Mouse (Mus musculus): ENCODE measurements at regions not wholly inside any gene's neighbourhood (a gene's known extent, or its start where the extent isn't known, plus 50 kb on each side); places are given as distances from the start of the nearest gene placed in this dataset.

DNA sequence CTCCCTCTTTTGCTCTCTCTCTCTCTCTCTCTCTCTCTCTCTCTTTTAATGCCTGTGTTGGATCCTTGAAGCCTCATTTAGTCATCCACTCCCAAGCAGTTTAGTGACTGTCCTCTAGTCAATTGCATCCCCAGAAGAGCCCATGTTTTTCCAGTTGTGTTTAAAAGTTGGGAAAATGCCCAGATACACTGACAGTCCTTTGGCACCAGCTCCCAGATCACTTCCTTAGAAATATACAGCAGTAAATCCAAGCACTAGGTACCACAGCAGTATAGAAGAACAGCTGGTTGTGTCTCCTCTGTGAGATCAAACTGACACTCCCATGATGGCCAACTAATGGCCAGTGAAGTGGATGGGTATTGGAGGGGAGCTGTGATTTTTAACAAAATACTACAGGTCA, 634.7 kb upstream of the Kirrel3 start:
- ATAC-seq (replicated peaks in 1 of 2; ENCODE audit: insufficient read depth in 1 of 2, low FRiP score in 2 of 2, low TSS enrichment in 1 of 2, low read depth in 1 of 2, poor library complexity in 2 of 2, severe bottlenecking in 2 of 2), result no peak

DNA sequence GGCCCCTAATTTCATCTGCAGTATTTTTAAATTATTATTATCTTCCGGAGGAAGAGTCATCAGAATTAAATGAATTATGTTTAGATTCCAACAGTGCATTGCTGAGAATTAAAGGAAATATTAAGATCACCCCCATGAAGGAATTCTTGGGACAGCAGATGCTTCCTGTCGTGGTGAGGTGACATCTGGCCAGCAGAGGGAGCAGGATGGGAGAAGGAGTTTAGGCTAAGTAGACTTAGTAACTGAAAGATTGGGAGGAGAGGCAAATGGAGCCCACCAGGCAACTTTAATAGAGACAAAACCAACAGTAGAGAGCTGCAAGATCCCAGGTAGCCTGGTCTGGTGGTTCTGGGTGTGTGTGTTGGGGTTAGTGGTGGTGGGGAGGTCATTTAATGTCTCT, 629.5 kb upstream of the Kirrel3 start:
- no peak for ATAC-seq (replicated peaks in 1 of 2; ENCODE audit: insufficient read depth in 1 of 2, low FRiP score in 2 of 2, low TSS enrichment in 1 of 2, low read depth in 1 of 2, poor library complexity in 2 of 2, severe bottlenecking in 2 of 2)

DNA sequence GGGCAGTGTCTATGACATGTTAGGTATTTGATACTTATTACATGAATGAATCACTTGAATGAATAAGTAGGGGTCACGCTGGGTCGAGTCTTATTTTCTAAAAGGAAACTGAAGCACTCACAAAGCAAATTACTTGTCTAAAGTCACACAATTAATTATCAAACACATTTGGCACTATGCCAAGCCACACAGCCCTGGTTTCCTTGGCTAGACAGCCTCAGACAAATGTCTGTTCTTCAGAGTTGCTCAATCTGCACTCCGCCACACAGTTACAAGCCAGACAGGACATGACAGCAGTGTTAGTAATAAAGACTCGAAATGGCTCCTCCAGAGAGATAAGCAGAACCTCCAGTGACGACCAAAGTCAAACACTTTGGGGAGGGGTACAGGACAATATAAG, 627.2 kb upstream of the Kirrel3 start:
- ATAC-seq (replicated peaks in 1 of 2; ENCODE audit: insufficient read depth in 1 of 2, low FRiP score in 2 of 2, low TSS enrichment in 1 of 2, low read depth in 1 of 2, poor library complexity in 2 of 2, severe bottlenecking in 2 of 2), result no peak

GRCm38 (mm10) chr9:33868666-33869065, 617.0 kb upstream of the Kirrel3 start:
- no peak for ATAC-seq (replicated peaks in 1 of 2; ENCODE audit: insufficient read depth in 1 of 2, low FRiP score in 2 of 2, low TSS enrichment in 1 of 2, low read depth in 1 of 2, poor library complexity in 2 of 2, severe bottlenecking in 2 of 2)

GRCm38 (mm10) chr9:33887279-33887678, 598.4 kb upstream of the Kirrel3 start:
- no peak for ATAC-seq (replicated peaks in 1 of 2; ENCODE audit: insufficient read depth in 1 of 2, low FRiP score in 2 of 2, low TSS enrichment in 1 of 2, low read depth in 1 of 2, poor library complexity in 2 of 2, severe bottlenecking in 2 of 2)

- ATAC-seq (replicated peaks in 1 of 2; ENCODE audit: insufficient read depth in 1 of 2, low FRiP score in 2 of 2, low TSS enrichment in 1 of 2, low read depth in 1 of 2, poor library complexity in 2 of 2, severe bottlenecking in 2 of 2), result peak in 1 of 2 experiments; percentile 17; a peak in 1 of 4 replicates
Measured at GRCm38 (mm10) chr9:33892001-33892400, 593.7 kb upstream of the Kirrel3 start.

GRCm38 (mm10) chr9:33901313-33902076, 584.2 kb upstream of the Kirrel3 start:
- no peak for ATAC-seq (replicated peaks in 1 of 2; ENCODE audit: insufficient read depth in 1 of 2, low FRiP score in 2 of 2, low TSS enrichment in 1 of 2, low read depth in 1 of 2, poor library complexity in 2 of 2, severe bottlenecking in 2 of 2)

GRCm38 (mm10) chr9:33903991-33904570, 581.6 kb upstream of the Kirrel3 start:
- ATAC-seq (replicated peaks in 1 of 2; ENCODE audit: insufficient read depth in 1 of 2, low FRiP score in 2 of 2, low TSS enrichment in 1 of 2, low read depth in 1 of 2, poor library complexity in 2 of 2, severe bottlenecking in 2 of 2), result no peak

DNA sequence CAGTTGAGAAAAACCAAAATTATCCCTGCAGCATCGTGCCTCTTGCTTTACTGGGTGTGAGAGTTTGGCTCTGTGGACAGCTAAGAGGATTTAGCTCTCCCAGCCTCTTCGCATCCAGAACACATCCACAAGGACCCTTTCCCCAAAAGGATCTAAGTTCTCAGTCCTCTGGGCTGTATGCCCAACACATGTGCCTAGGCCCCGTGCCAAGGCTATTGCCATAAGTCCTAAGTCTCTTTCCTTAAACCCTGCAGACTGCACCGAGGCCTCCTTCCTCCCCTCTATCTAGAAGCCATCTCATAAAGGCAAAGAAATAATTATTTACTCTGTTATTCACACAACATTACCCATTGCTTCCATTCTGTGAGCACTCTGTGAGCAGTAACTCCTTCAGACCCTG, 570.8 kb upstream of the Kirrel3 start:
- no peak for ATAC-seq (replicated peaks in 1 of 2; ENCODE audit: insufficient read depth in 1 of 2, low FRiP score in 2 of 2, low TSS enrichment in 1 of 2, low read depth in 1 of 2, poor library complexity in 2 of 2, severe bottlenecking in 2 of 2)

GRCm38 (mm10) chr9:33915349-33916056, 570.2 kb upstream of the Kirrel3 start:
- no peak for ATAC-seq (replicated peaks in 1 of 2; ENCODE audit: insufficient read depth in 1 of 2, low FRiP score in 2 of 2, low TSS enrichment in 1 of 2, low read depth in 1 of 2, poor library complexity in 2 of 2, severe bottlenecking in 2 of 2)

GRCm38 (mm10) chr9:33930286-33930685, 555.4 kb upstream of the Kirrel3 start:
- no peak for ATAC-seq (replicated peaks in 1 of 2; ENCODE audit: insufficient read depth in 1 of 2, low FRiP score in 2 of 2, low TSS enrichment in 1 of 2, low read depth in 1 of 2, poor library complexity in 2 of 2, severe bottlenecking in 2 of 2)

- no peak for ATAC-seq (replicated peaks in 1 of 2; ENCODE audit: insufficient read depth in 1 of 2, low FRiP score in 2 of 2, low TSS enrichment in 1 of 2, low read depth in 1 of 2, poor library complexity in 2 of 2, severe bottlenecking in 2 of 2)
Measured at GRCm38 (mm10) chr9:33934071-33934470, 551.6 kb upstream of the Kirrel3 start.

- no peak for ATAC-seq (replicated peaks in 1 of 2; ENCODE audit: insufficient read depth in 1 of 2, low FRiP score in 2 of 2, low TSS enrichment in 1 of 2, low read depth in 1 of 2, poor library complexity in 2 of 2, severe bottlenecking in 2 of 2)
Measured at GRCm38 (mm10) chr9:33954319-33954718, 531.4 kb upstream of the Kirrel3 start.
